Mouse (Mus musculus): Measurements from ENCODE around the gene Tubb2a.
"Not testable (repeated sequence)": the region's sequence is repeated elsewhere in the genome, so short reads cannot be mapped to it uniquely, and the experiment has no call there.

Gene Tubb2a

GRCm38 (mm10) chr13:34089358-34089757 lies 11.6 kb upstream of the Tubb2a start:
- DNase-seq (ENCODE audit: low spot score): no peak

GRCm38 (mm10) chr13:34088871-34089288 lies 11.1 kb upstream of the Tubb2a start:
- no peak for DNase-seq (ENCODE audit: low spot score)

- DNase-seq (ENCODE audit: low spot score): peak; percentile 37
Observed at GRCm38 (mm10) chr13:34088201-34088649, 10.4 kb upstream of the Tubb2a start.

- peak; percentile 61 for DNase-seq (ENCODE audit: low spot score)
Observed at GRCm38 (mm10) chr13:34087052-34087812, 9.4 kb upstream of the Tubb2a start.

- no peak for DNase-seq (ENCODE audit: low spot score)
Observed at GRCm38 (mm10) chr13:34084026-34084750, 6.4 kb upstream of the Tubb2a start.

- no peak for DNase-seq (ENCODE audit: low spot score)
Observed at GRCm38 (mm10) chr13:34081926-34082325, 4.1 kb upstream of the Tubb2a start.

GRCm38 (mm10) chr13:34079801-34080200 lies 2.0 kb upstream of the Tubb2a start:
- DNase-seq (ENCODE audit: low spot score): peak; percentile 24

- no peak for DNase-seq (ENCODE audit: low spot score)
Observed at GRCm38 (mm10) chr13:34078500-34079280, 883 bp upstream of the Tubb2a start.

- DNase-seq (ENCODE audit: low spot score): peak; percentile 78
Observed at GRCm38 (mm10) chr13:34076561-34077491, 981 bp downstream of the Tubb2a start.

- DNase-seq (ENCODE audit: low spot score): peak; percentile 33
Observed at GRCm38 (mm10) chr13:34075893-34076292, 1.9 kb downstream of the Tubb2a start.

- DNase-seq (ENCODE audit: low spot score): not testable (repeated sequence)
Observed at GRCm38 (mm10) chr13:34074441-34074840, 3.4 kb downstream of the Tubb2a start.

GRCm38 (mm10) chr13:34072847-34073246 lies 5.0 kb downstream of the Tubb2a start:
- DNase-seq (ENCODE audit: low spot score): no peak

GRCm38 (mm10) chr13:34071836-34072235 lies 6.0 kb downstream of the Tubb2a start:
- no peak for DNase-seq (ENCODE audit: low spot score)

GRCm38 (mm10) chr13:34070296-34070695 lies 7.5 kb downstream of the Tubb2a start:
- DNase-seq (ENCODE audit: low spot score): no peak

GRCm38 (mm10) chr13:34066351-34066750 lies 11.5 kb downstream of the Tubb2a start:
- DNase-seq (ENCODE audit: low spot score): peak; percentile 16

GRCm38 (mm10) chr13:34062466-34062865 lies 15.3 kb downstream of the Tubb2a start:
- no peak for DNase-seq (ENCODE audit: low spot score)

- DNase-seq (ENCODE audit: low spot score): no peak
Observed at GRCm38 (mm10) chr13:34060061-34060460, 17.7 kb downstream of the Tubb2a start.

- DNase-seq (ENCODE audit: low spot score): no peak
Observed at GRCm38 (mm10) chr13:34057252-34057651, 20.6 kb downstream of the Tubb2a start.

- DNase-seq (ENCODE audit: low spot score): no peak
Observed at GRCm38 (mm10) chr13:34054983-34055382, 22.8 kb downstream of the Tubb2a start.

- no peak for DNase-seq (ENCODE audit: low spot score)
Observed at GRCm38 (mm10) chr13:34054391-34054790, 23.4 kb downstream of the Tubb2a start.

GRCm38 (mm10) chr13:34053673-34054282 lies 24.0 kb downstream of the Tubb2a start:
- no peak for DNase-seq (ENCODE audit: low spot score)

All from MN1 (cell line).